Mouse (Mus musculus) adrenal gland, adult 2 months (tissue): Measurements from ENCODE around the gene Paqr9. TPM values are rescaled to one million over a fixed set of nuclear protein-coding genes. Genes with fewer than 3 reads are reported as not detected.

ENCODE experiments used
- polyA plus RNA-seq: library from polyadenylated mRNA; depleted of rRNA; stranded (reverse); fragments of >200 nt; gene quantifications from 2 replicates; pipeline ENCODE4 v1.2.3, GENCODE M21; 2012; rRNA removed
- total RNA-seq, 2 experiments: library from RNA; stranded (reverse); gene quantifications; 2 replicates each; pipeline ENCODE4 v1.2.3; 2021

Gene Paqr9
- total and polyA plus RNA-seq, 3 experiments, result 10.4 to 14.2 (median 12.1) TPM

Other genes starting within 250 kb of the Paqr9 start
- 10 to 100 TPM; 20.9 to 32.5 TPM for gene Chst2, start 152.9 kb upstream of the Paqr9 start, total RNA-seq
- gene Chst2, start 152.9 kb upstream of the Paqr9 start, polyA plus RNA-seq, result 19.7 and 20.9 TPM in 2 replicates
- 10 to 100 TPM; 51.4 to 63.9 TPM for gene U2surp, start 47.7 kb upstream of the Paqr9 start, total RNA-seq
- 0.37 and 0.86 TPM in 2 replicates for gene U2surp, start 47.7 kb upstream of the Paqr9 start, polyA plus RNA-seq
- 1 to 10 TPM; 5.6 to 8.0 TPM for gene Pcolce2, start 77.9 kb downstream of the Paqr9 start, total RNA-seq
- 0.18 and 0.34 TPM in 2 replicates for gene Pcolce2, start 77.9 kb downstream of the Paqr9 start, polyA plus RNA-seq
- gene Trpc1, start 190.7 kb downstream of the Paqr9 start, total RNA-seq, result 1 to 10 TPM; 3.5 to 4.1 TPM
- 3.3 and 8.7 TPM in 2 replicates for gene Trpc1, start 190.7 kb downstream of the Paqr9 start, polyA plus RNA-seq